19 mouse cellular contexts compared by ENCODE assay signal in genomic region chr10:31444206-31444605, GRCm38 (mm10). TPM values are rescaled to one million over a fixed set of nuclear protein-coding genes. Genes with fewer than 3 reads are reported as not detected.
DNase-seq lines count a peak whose midpoint lies in the region; ATAC-seq and TF ChIP-seq lines count a peak whose summit lies in the region.
"Had no signal": no experiment of that assay in that cellular context is flagged by ENCODE, and none has a peak within 500 bp of the region (broad histone marks: within the 10 kb centered on the region; RNA-seq: fewer than 3 reads in every experiment).

No protein-coding gene starts in this region.

- ATAC-seq in cerebellum, adult (ENCODE audit: insufficient number of reproducible peaks, low FRiP score, low TSS enrichment), result no peak
- no peak for ATAC-seq in stomach, postnatal 0 days (ENCODE audit: low FRiP score, low TSS enrichment)
- ATAC-seq: inflammation-experienced regulatory T-cells, adult 6 months; liver, postnatal 0 days; lung, postnatal 0 days; midbrain, embryonic 16.5 days had no signal

- WGBS in stomach, postnatal 0 days, result 69% methylated on average over 7 of the region's 7 CpGs

- peaks cover 9% of the 10 kb centered on the region for H3K4me1 ChIP-seq in testis, adult 2 months (ENCODE audit: control insufficient read depth, insufficient read depth, low read length)
- no peaks in the 10 kb centered on the region for H3K4me1 ChIP-seq in stomach, postnatal 0 days (replicated peaks; ENCODE audit: control insufficient read depth, insufficient read depth)

- H3K27ac ChIP-seq in left cerebral cortex, adult 2 months, result no peak overlapping the region
- H3K27ac ChIP-seq in testis, adult 2 months (ENCODE audit: control insufficient read depth, insufficient read depth, low read depth, low read length), result peak overlapping the region; percentile 49
- no peak overlapping the region for H3K27ac ChIP-seq in stomach, postnatal 0 days (replicated peaks)
- H3K27ac ChIP-seq: gastrocnemius, adult 2 months; hindbrain, embryonic 12.5 days; macrophage had no signal

- H3K4me2 ChIP-seq in stomach, postnatal 0 days (replicated peaks; ENCODE audit: low read depth), result no peak overlapping the region

- intact Hi-C loops in left cerebral cortex, postnatal 4 days (cut with DNase I), result loop anchor here (10.0 kb wide), 2 partner anchors 129 to 619 kb away; partner anchors contain the start of gene Hddc2
- intact Hi-C loops in left cerebral cortex, adult 2 months (cut with DNase I), result loop anchor here (2.0 kb wide), 1 partner anchor 131 kb away; the partner anchor contains the start of gene Hddc2

- no peak for TF ChIP-seq EP300 in stomach, postnatal 0 days (optimal IDR thresholded peaks at IDR 0.05)

- TF ChIP-seq CTCF in left cerebral cortex, adult 2 months (IDR thresholded peaks at IDR 0.05), result no peak
- TF ChIP-seq CTCF in brain, embryonic 14.5 days (IDR thresholded peaks at IDR 0.05; ENCODE audit: borderline replicate concordance, extremely low read depth, insufficient read depth, insufficient read length), result no peak
- no peak for TF ChIP-seq CTCF in testis, adult 2 months (IDR thresholded peaks at IDR 0.05; ENCODE audit: control insufficient read depth, insufficient read depth, insufficient replicate concordance, low read depth, low read length)
- TF ChIP-seq CTCF in stomach, postnatal 0 days (IDR thresholded peaks at IDR 0.05; ENCODE audit: low read depth), result no peak

- DNase-seq in cerebellum, postnatal 14 days, result peak; percentile 28 to 41
- peak; percentile 14 for DNase-seq in left cerebral cortex, postnatal 4 days
- DNase-seq in left cerebral cortex, adult 2 months (ENCODE audit: extremely low spot score in 1 of 2, low spot score in 2 of 2), result no peak
- peak; percentile 37 for DNase-seq in brain, embryonic 14.5 days (ENCODE audit: low read depth)
- no peak for DNase-seq in stomach, postnatal 0 days (ENCODE audit: low spot score)
- DNase-seq: adrenal gland, adult 2 months; cerebellum, adult 8-10 months; gastrocnemius, adult 2 months; kidney, postnatal 4 days; liver, postnatal 0 days; right cerebral cortex, postnatal 25 days; spleen, adult 18-20 months had no signal

- no peaks in the 10 kb centered on the region for H3K9me3 ChIP-seq in stomach, postnatal 0 days (ENCODE audit: control insufficient read depth, low read length)
- H3K9me3 ChIP-seq: hindbrain, embryonic 12.5 days had no signal

- H3K4me3 ChIP-seq in left cerebral cortex, adult 2 months, result no peak overlapping the region
- H3K4me3 ChIP-seq in testis, adult 2 months (ENCODE audit: control insufficient read depth, low read depth, low read length), result peak overlapping the region; percentile 16; the same call in 1 of the 2 replicates
- no peak overlapping the region for H3K4me3 ChIP-seq in stomach, postnatal 0 days (ENCODE audit: low read depth, low read length)

- no peak overlapping the region for H3K9ac ChIP-seq in stomach, postnatal 0 days (ENCODE audit: low read length)
- H3K9ac ChIP-seq: hindbrain, embryonic 12.5 days; liver, postnatal 0 days had no signal

- no peak for TF ChIP-seq POLR2A in brain, embryonic 14.5 days (IDR thresholded peaks at IDR 0.05; ENCODE audit: borderline replicate concordance, extremely low read depth, insufficient read depth, insufficient read length, poor library complexity, severe bottlenecking)
- TF ChIP-seq POLR2A in testis, adult 2 months (IDR thresholded peaks at IDR 0.05; ENCODE audit: control insufficient read depth, low read depth, low read length), result no peak

- H3K36me3 ChIP-seq in testis, adult 2 months (ENCODE audit: control insufficient read depth, insufficient read depth, low read length), result no peaks in the 10 kb centered on the region
- H3K36me3 ChIP-seq in stomach, postnatal 0 days (ENCODE audit: control insufficient read depth, insufficient read depth, low read length), result no peaks in the 10 kb centered on the region
- H3K36me3 ChIP-seq: hindbrain, embryonic 12.5 days had no signal

- no peaks in the 10 kb centered on the region for H3K27me3 ChIP-seq in testis, adult 2 months (ENCODE audit: control insufficient read depth, insufficient read depth, low read length)
- H3K27me3 ChIP-seq in stomach, postnatal 0 days (ENCODE audit: control insufficient read depth, insufficient read depth, low read length), result no peaks in the 10 kb centered on the region

RNA-seq across cellular contexts. Expression of gene Tpd52l1, which starts 1.6 kb away (rescaled TPM):
- total RNA-seq in left cerebral cortex, postnatal 4 days (2021), result 10 to 100 TPM; 12.9 to 19.1 TPM
- total RNA-seq in left cerebral cortex, adult 2 months (2021), result 10 to 100 TPM; 22.0 to 27.9 TPM
- polyA plus RNA-seq in brain, embryonic 14.5 days (2012; rRNA removed), result 13.7 and 18.0 TPM in 2 replicates
- polyA plus RNA-seq in testis, adult 2 months (2012; rRNA removed), result 14.1 and 17.7 TPM in 2 replicates
- 22.1 and 24.3 TPM in 2 replicates for polyA plus RNA-seq in stomach, postnatal 0 days (2015; fragmentation: Nextera tagmentation; extraction: Ambion mirVana)
- polyA plus RNA-seq: inflammation-experienced regulatory T-cells, adult 6 months; macrophage had no signal

Comparison
In these comparisons a context has a peak if more than half of its experiments do, and no peak if none do; other contexts are left out.
1. DNase-seq: peak in cerebellum, postnatal 14 days (2 of 2), left cerebral cortex, postnatal 4 days (single experiment) and brain, embryonic 14.5 days (single experiment); none in left cerebral cortex, adult 2 months (0 of 2) and stomach, postnatal 0 days (single experiment).